Mouse (Mus musculus): Measurements from ENCODE around the gene Uba5. TPM values are rescaled to one million over a fixed set of nuclear protein-coding genes. Genes with fewer than 3 reads are reported as not detected.

The Uba5 gene
- polyA plus RNA-seq, 1 experiment from 2014 or later = 43.7 TPM

DNA sequence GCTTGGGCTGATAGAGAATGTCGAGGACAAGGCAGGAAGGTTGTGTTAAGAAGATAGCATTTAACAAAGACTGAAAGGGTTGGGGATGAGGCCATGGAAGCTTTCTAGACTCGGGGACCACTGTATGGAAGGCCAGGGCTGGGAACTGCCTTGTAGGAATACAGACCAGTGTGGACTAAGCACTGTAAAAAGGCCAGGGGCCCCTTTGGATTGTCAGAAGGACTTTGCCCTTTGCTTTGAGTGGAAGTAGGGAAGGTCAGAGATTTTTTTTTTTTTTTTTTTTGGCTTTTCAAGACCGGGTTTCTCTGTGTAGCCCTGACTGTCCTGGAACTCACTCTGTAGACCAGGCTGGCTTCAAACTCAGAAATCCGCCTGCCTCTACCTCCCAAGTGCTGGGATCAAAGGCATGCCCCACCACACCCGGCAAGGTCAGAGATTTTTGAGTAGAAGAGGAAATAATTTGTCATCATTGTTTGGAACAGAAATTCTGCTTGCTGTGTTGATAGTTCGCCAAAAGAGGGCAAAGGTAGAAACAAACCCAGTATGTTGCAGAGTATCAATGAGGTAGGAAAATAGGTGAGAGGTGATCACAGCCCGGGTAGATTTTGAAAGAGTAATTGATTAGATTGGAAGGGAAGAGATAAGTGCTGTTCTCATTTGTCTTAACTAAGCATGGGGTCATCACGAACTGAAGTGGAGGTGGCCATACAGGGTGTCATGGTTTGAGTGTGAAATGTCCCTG, 8.1 kb upstream of the Uba5 start:
- no peak overlapping the region for H3K4me2 ChIP-seq (ENCODE audit: low read length)
- H3K4me3 ChIP-seq (replicated peaks; ENCODE audit: low read depth, low read length) = no peak overlapping the region
- DNase-seq (ENCODE audit: low spot score) (no peak), ATAC-seq (replicated peaks; ENCODE audit: low FRiP score, low read depth) (no peak)
- no peak overlapping the region for H3K9ac ChIP-seq (ENCODE audit: low read depth, low read length)
- H3K27me3 ChIP-seq (ENCODE audit: insufficient read depth, low read length) = no peaks in the 10 kb centered on the region
- 80% methylated on average over 8 of the region's 8 CpGs for WGBS
- no peak overlapping the region for H3K27ac ChIP-seq
- no peak for TF ChIP-seq CTCF (IDR thresholded peaks at IDR 0.05; ENCODE audit: low read depth)
- H3K36me3 ChIP-seq (ENCODE audit: insufficient read depth, low read length) = no peaks in the 10 kb centered on the region
- H3K4me1 ChIP-seq (replicated peaks; ENCODE audit: insufficient read depth, low read length) = no peaks in the 10 kb centered on the region
- no peaks in the 10 kb centered on the region for H3K9me3 ChIP-seq (replicated peaks; ENCODE audit: low read length)

DNA sequence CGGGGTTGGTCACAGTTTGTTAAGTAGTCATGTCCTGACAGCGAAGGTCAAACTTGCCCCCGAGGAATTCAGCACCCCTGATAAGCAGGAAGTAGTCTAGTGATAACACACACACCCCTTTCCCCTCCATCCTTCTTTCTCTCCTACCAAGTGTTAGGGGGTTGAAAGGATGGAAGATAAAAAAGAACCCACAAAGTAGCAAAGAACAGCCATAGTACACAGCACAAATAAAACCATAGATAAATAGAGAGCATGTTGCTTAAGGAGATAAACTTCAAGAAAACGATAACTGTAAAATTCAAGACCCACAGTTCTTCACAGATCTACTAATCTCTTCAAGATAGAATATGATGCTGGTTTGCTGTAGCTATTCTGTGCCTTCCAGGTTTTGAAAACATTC, 7.3 kb upstream of the Uba5 start:
- no peak overlapping the region for H3K4me3 ChIP-seq (replicated peaks; ENCODE audit: low read depth, low read length)
- no peaks in the 10 kb centered on the region for H3K9me3 ChIP-seq (replicated peaks; ENCODE audit: low read length)
- ATAC-seq (replicated peaks; ENCODE audit: low FRiP score, low read depth) = no peak
- no peak overlapping the region for H3K4me2 ChIP-seq (ENCODE audit: low read length)
- no peaks in the 10 kb centered on the region for H3K27me3 ChIP-seq (ENCODE audit: insufficient read depth, low read length)
- no peaks in the 10 kb centered on the region for H3K4me1 ChIP-seq (replicated peaks; ENCODE audit: insufficient read depth, low read length)
- H3K27ac ChIP-seq = no peak overlapping the region
- WGBS = 76% methylated on average over 4 of the region's 4 CpGs
- no peak for DNase-seq (ENCODE audit: low spot score)
- no peak for TF ChIP-seq CTCF (IDR thresholded peaks at IDR 0.05; ENCODE audit: low read depth)
- no peak overlapping the region for H3K9ac ChIP-seq (ENCODE audit: low read depth, low read length)
- H3K36me3 ChIP-seq (ENCODE audit: insufficient read depth, low read length) = no peaks in the 10 kb centered on the region

DNA sequence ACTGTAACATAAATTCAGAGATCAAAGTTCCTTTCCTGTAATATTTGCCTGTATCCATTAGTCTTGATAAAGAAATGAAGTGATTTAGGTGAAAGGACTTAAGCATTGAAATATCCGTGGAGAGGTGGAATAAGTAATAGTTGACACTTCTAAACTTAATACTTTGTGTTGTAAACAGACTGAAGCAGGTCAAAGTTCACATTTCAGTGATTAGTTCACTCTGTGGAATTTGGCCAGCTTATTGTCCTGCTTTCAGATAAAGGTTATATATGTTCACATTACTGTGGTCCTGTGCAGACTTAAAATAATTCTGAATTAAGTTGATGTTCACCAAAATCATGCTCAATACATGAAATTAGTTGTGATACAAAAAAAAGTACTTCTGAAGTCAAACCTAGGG, 1.6 kb upstream of the Uba5 start:
- ATAC-seq (replicated peaks; ENCODE audit: low FRiP score, low read depth) (no peak), DNase-seq (ENCODE audit: low spot score) (no peak)
- Histone ChIP-seq H3K4me1 (replicated peaks; ENCODE audit: insufficient read depth, low read length) (peaks cover 7% of the 10 kb centered on the region; the same call in 1 of the 2 replicates), H3K4me2 (ENCODE audit: low read length) (no peak overlapping the region; the same call in 1 of the 2 replicates), H3K27ac (no peak overlapping the region), H3K9me3 (replicated peaks; ENCODE audit: low read length) (no peaks in the 10 kb centered on the region), H3K36me3 (ENCODE audit: insufficient read depth, low read length) (peaks cover 5% of the 10 kb centered on the region; the same call in 1 of the 2 replicates), H3K4me3 (replicated peaks; ENCODE audit: low read depth, low read length) (no peak overlapping the region), H3K27me3 (ENCODE audit: insufficient read depth, low read length) (no peaks in the 10 kb centered on the region), H3K9ac (ENCODE audit: low read depth, low read length) (no peak overlapping the region)
- TF ChIP-seq CTCF (IDR thresholded peaks at IDR 0.05; ENCODE audit: low read depth) = no peak
- WGBS = 31% methylated on average over 1 of the region's 1 CpGs

DNA sequence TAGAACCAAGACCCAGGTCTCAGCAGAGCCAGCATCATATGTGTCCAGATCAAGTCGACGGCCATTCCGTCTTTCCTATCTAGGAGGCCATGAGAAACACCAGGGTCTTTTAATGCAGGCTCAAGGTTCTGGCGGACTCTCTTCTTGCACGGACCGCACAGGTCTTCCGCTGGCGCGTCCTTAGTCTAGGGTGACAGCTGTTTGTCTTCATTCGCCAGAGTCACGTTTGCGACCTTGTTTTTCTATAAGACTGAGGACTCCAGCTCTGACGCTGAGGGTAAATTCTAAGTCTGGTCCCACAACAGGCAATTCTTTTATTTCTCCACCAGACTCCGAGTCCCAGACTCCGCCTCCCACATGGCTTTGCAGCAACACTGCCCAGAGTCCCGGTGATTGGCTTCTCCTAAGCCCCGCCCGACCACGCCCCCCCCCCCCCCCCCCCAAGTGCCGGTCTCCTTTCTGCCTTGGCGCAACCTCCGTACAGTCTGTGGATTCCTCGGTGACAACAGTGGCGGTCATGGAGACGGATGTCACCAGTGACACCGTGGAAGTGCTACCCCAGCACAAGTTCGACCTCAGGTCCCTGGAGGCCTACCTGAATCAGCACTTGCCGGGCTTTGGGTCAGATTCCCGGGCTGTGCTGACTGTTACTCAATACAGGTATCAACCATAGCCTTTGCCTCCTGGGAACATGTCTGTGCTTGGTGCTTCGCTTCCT, 469 bp upstream of the Uba5 start, which contains the start of gene Acad11:
Gene Acad11, plus strand, starts transcription at position 134 of the 718 bp plus-strand sequence.
- Histone ChIP-seq H3K9ac (ENCODE audit: low read depth, low read length) (peak within 1 kb of the TSS; percentile 81), H3K27me3 (ENCODE audit: insufficient read depth, low read length) (no peaks in the 10 kb centered on the region), H3K36me3 (ENCODE audit: insufficient read depth, low read length) (peaks cover 6% of the 10 kb centered on the region; the same call in 1 of the 2 replicates), H3K4me1 (replicated peaks; ENCODE audit: insufficient read depth, low read length) (peaks cover 7% of the 10 kb centered on the region; the same call in 1 of the 2 replicates), H3K9me3 (replicated peaks; ENCODE audit: low read length) (no peaks in the 10 kb centered on the region), H3K4me3 (replicated peaks; ENCODE audit: low read depth, low read length) (peak within 1 kb of the TSS; percentile 95), H3K4me2 (ENCODE audit: low read length) (peak within 1 kb of the TSS; percentile 94), H3K27ac (peak within 1 kb of the TSS; percentile 78)
- peak; percentile 96 for ATAC-seq (replicated peaks; ENCODE audit: low FRiP score, low read depth)
- 0% methylated on average over 29 of the region's 30 CpGs for WGBS
- peak; percentile 94 for DNase-seq (ENCODE audit: low spot score)
- TF ChIP-seq CTCF (IDR thresholded peaks at IDR 0.05; ENCODE audit: low read depth) = no peak

DNA sequence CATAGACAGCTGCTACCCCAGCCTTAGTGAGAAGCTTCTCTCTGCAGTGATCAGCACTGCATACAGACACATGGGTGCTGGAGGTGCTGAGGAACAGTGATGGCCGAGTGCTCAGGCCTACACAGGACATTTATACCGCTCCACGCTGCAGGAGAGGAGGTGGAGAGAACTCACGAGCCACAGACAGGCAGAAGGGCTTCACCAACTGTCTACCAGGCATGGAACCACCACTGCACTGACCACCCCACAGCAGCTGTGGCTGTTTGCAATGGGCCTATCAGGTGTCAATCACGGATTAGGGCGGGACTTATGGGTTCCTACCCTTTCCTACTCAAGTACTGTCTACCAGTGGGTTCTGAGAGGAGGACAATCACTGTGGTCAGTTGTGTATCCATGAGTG, 11.9 kb downstream of the Uba5 start:
- no peaks in the 10 kb centered on the region for H3K9me3 ChIP-seq (replicated peaks; ENCODE audit: low read length)
- H3K4me2 ChIP-seq (ENCODE audit: low read length) = no peak overlapping the region
- peaks cover 77% of the 10 kb centered on the region for H3K36me3 ChIP-seq (ENCODE audit: insufficient read depth, low read length)
- 94% methylated on average over 6 of the region's 6 CpGs for WGBS
- ATAC-seq (replicated peaks; ENCODE audit: low FRiP score, low read depth) = no peak
- DNase-seq (ENCODE audit: low spot score) = no peak
- H3K27me3 ChIP-seq (ENCODE audit: insufficient read depth, low read length) = no peaks in the 10 kb centered on the region
- no peak for TF ChIP-seq CTCF (IDR thresholded peaks at IDR 0.05; ENCODE audit: low read depth)
- no peaks in the 10 kb centered on the region for H3K4me1 ChIP-seq (replicated peaks; ENCODE audit: insufficient read depth, low read length)
- no peak overlapping the region for H3K9ac ChIP-seq (ENCODE audit: low read depth, low read length)
- no peak overlapping the region for H3K4me3 ChIP-seq (replicated peaks; ENCODE audit: low read depth, low read length)
- no peak overlapping the region for H3K27ac ChIP-seq

DNA sequence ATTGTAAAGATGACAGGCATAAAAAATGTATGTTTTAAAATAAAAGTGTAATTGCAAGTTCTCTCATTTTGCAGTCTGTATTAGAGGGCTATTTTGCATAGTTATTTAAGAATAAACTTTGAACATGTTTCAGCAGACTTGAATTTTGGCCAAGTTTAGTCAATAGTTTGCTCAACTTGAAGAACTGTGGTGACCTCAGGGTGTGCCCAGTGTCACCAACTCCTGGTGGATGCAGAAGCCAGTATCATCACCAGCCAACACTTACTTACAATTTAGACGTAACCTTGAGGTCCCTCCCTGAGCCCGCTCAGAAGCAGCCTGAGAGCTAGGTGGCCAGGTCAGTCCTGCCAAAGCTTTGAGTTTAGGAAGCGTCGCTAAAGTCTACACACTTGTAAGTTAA, 19.3 kb downstream of the Uba5 start:
- H3K27ac ChIP-seq = no peak overlapping the region
- DNase-seq (ENCODE audit: low spot score) (no peak), ATAC-seq (replicated peaks; ENCODE audit: low FRiP score, low read depth) (no peak)
- H3K36me3 ChIP-seq (ENCODE audit: insufficient read depth, low read length) = peaks cover 22% of the 10 kb centered on the region
- H3K9me3 ChIP-seq (replicated peaks; ENCODE audit: low read length) = no peaks in the 10 kb centered on the region
- no peak overlapping the region for H3K4me2 ChIP-seq (ENCODE audit: low read length)
- H3K27me3 ChIP-seq (ENCODE audit: insufficient read depth, low read length) = no peaks in the 10 kb centered on the region
- 84% methylated on average over 4 of the region's 4 CpGs for WGBS
- H3K9ac ChIP-seq (ENCODE audit: low read depth, low read length) = no peak overlapping the region
- H3K4me1 ChIP-seq (replicated peaks; ENCODE audit: insufficient read depth, low read length) = no peaks in the 10 kb centered on the region
- H3K4me3 ChIP-seq (replicated peaks; ENCODE audit: low read depth, low read length) = no peak overlapping the region
- no peak for TF ChIP-seq CTCF (IDR thresholded peaks at IDR 0.05; ENCODE audit: low read depth)
